Mouse (Mus musculus): ENCODE results near the gene 2410015M20Rik. TPM values are rescaled to one million over a fixed set of nuclear protein-coding genes. Genes with fewer than 3 reads are reported as not detected.
"Not testable (repeated sequence)": the region's sequence is repeated elsewhere in the genome, so short reads cannot be mapped to it uniquely, and the experiment has no call there.

Gene 2410015M20Rik
- polyA plus RNA-seq, 1 experiment from 2014 or later, result 259 TPM

DNA sequence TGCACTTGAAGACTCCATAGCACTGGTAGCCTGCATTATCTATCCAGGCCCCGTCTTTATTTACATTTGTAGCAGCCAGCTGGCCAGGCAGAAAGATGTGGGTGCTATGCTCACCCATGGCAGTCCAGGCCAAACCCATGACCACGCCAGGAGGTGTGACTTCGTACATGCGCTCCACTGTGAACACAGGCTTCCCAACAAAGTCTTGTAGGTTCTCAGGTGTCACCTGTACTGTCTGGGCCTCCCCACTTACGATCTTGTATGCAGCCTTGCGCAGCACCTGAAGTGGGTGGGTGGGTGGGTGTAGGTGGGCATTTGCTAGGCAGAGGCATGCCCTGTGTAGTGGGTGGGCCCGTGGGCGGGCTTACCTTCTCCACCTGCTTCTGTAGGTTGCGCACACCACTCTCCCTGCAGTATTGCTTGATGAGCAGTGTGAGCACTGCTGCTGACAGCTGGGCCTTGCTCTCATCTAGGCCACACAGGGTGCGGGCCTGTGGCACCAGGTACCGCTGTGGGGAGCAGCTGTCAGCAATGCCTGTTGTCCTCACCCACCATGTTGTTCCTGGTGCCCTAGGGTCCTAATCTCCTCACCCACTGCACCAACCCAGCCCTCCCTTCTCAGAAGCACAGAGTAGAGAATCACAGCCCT lies 5.7 kb upstream of the 2410015M20Rik start:
- Histone ChIP-seq H3K27me3 (ENCODE audit: insufficient read depth, low read length) (no peaks in the 10 kb centered on the region), H3K9ac (replicated peaks) (peak overlapping the region; percentile 75), H3K27ac (ENCODE audit: low read depth) (0 out of 2 replicates have a peak overlapping the region, but pooled peaks have one; percentile 8), H3K9me3 (ENCODE audit: low read length) (no peaks in the 10 kb centered on the region), H3K4me1 (ENCODE audit: insufficient read depth) (peaks cover 31% of the 10 kb centered on the region), H3K4me3 (ENCODE audit: low read depth, low read length) (0 out of 2 replicates have a peak overlapping the region, but pooled peaks have one; percentile 61), H3K36me3 (replicated peaks; ENCODE audit: insufficient read depth, low read length) (peaks cover 55% of the 10 kb centered on the region), H3K4me2 (ENCODE audit: low read depth, low read length) (peak overlapping the region; percentile 93)
- ATAC-seq (no peak), DNase-seq (no peak)
- TF ChIP-seq EP300 (IDR thresholded peaks at IDR 0.05; ENCODE audit: low read depth) (no peak), CTCF (IDR thresholded peaks at IDR 0.05; ENCODE audit: low read depth) (no peak)
- WGBS (ENCODE audit: insufficient replicate concordance), result 78% methylated on average over 11 of the region's 11 CpGs

DNA sequence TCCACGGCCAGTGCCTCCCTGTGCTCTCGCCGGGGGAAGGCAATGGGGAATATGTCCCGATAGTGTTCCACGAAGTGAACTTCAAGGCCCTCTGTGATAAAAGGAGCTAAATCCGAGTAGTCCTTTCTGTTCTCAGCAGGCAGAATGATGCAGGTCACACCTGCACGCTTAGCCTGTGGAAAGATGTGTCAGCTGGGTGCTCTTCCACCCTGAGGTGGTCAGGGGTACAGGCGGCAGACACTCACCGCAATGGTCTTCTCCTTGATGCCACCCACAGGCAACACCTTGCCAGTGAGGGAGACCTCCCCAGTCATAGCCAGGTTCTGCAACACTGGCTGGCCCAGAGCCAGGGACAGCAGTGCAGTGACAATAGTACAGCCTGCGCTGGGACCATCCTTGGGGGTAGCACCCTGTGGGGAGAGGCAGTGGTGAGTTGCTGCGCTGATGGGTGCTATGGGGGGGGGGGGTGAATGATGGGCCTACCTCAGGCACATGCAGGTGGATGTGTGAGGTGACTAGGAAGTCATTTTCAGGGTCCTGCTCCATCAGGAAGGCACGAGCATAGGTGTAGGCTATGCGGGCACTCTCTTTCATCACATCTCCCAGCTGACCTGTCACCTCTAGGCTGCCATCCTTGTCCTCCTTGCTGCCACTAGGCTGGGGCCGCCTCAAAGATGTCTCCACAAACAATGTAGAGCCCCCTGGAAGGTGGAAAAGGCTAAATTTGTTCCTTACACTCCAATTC lies 5.0 kb upstream of the 2410015M20Rik start:
- Histone ChIP-seq H3K27me3 (ENCODE audit: insufficient read depth, low read length) (no peaks in the 10 kb centered on the region), H3K4me2 (ENCODE audit: low read depth, low read length) (peak overlapping the region; percentile 93), H3K9ac (replicated peaks) (peak overlapping the region; percentile 75), H3K4me3 (ENCODE audit: low read depth, low read length) (peak overlapping the region; percentile 61), H3K9me3 (ENCODE audit: low read length) (no peaks in the 10 kb centered on the region), H3K36me3 (replicated peaks; ENCODE audit: insufficient read depth, low read length) (peaks cover 49% of the 10 kb centered on the region), H3K4me1 (ENCODE audit: insufficient read depth) (peaks cover 34% of the 10 kb centered on the region), H3K27ac (ENCODE audit: low read depth) (peak overlapping the region; percentile 86; the same call in 1 of the 2 replicates)
- peak; percentile 66 for DNase-seq
- ATAC-seq, result no peak
- 20% methylated on average over 14 of the region's 14 CpGs for WGBS (ENCODE audit: insufficient replicate concordance)
- no peak for TF ChIP-seq CTCF (IDR thresholded peaks at IDR 0.05; ENCODE audit: low read depth)
- TF ChIP-seq EP300 (IDR thresholded peaks at IDR 0.05; ENCODE audit: low read depth), result no peak

DNA sequence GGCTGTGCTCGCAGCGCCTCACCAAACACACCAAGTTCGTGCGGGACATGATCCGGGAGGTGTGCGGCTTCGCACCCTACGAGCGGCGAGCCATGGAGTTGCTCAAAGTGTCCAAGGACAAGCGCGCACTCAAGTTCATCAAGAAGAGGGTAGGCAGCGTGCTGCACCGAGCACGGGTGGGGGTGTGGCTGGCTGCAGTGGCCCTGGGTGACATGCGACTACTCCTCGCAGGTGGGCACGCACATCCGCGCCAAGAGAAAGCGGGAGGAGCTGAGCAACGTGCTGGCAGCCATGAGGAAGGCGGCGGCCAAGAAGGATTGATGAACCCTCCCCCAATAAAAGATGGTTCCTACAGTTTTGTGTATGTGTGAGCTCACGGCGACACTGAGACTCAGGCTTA lies 4.3 kb upstream of the 2410015M20Rik start:
- Histone ChIP-seq H3K9ac (replicated peaks) (peak overlapping the region; percentile 75), H3K36me3 (replicated peaks; ENCODE audit: insufficient read depth, low read length) (peaks cover 42% of the 10 kb centered on the region), H3K27ac (ENCODE audit: low read depth) (peak overlapping the region; percentile 86), H3K4me3 (ENCODE audit: low read depth, low read length) (peak overlapping the region; percentile 61), H3K4me2 (ENCODE audit: low read depth, low read length) (peak overlapping the region; percentile 93), H3K4me1 (ENCODE audit: insufficient read depth) (peaks cover 36% of the 10 kb centered on the region)
- under 1% methylated on average over 24 of the region's 26 CpGs for WGBS (ENCODE audit: insufficient replicate concordance)
- DNase-seq, result peak; percentile 53
- not testable (repeated sequence) for H3K27me3 ChIP-seq (ENCODE audit: insufficient read depth, low read length); ATAC-seq; H3K9me3 ChIP-seq (ENCODE audit: low read length)

DNA sequence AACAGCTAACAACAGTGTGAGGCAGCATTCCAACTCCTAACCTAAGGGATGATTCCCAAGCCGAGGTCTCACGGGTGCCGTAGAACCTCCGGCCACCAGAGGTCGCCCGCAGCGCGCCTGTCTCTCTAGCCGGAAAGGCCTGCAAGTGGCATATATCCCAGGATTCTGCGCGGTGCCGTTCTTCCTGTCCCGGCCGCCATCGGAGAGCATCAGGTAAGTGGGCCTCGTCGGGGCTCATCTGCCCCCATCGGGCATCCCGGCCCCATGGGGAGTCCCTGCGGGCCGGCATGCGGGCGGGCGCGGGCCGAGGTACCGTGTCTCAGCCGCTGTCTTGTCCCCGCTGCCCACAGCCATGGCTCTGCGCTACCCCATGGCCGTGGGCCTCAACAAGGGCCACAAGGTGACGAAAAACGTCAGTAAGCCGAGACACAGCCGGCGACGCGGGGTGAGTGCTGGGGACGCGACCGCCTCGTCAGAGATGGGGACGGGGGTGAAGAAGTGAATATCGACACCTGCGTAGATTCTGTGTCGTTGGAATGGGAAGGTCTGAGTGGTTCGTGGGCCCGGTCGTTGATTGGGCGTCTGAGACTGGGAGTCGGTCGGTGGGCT lies 3.8 kb upstream of the 2410015M20Rik start, which contains the start of gene Rpl36:
Gene Rpl36 (plus strand): TSS at position 181 of the 609 bp plus-strand sequence.
- under 1% methylated on average over 52 of the region's 52 CpGs for WGBS (ENCODE audit: insufficient replicate concordance)
- peaks cover 36% of the 10 kb centered on the region for H3K36me3 ChIP-seq (replicated peaks; ENCODE audit: insufficient read depth, low read length)
- peaks cover 41% of the 10 kb centered on the region for H3K4me1 ChIP-seq (ENCODE audit: insufficient read depth)
- peak within 1 kb of the TSS; percentile 86 for H3K27ac ChIP-seq (ENCODE audit: low read depth)
- peak; percentile 58 for ATAC-seq
- TF ChIP-seq CTCF (IDR thresholded peaks at IDR 0.05; ENCODE audit: low read depth) (peak; percentile 99), EP300 (IDR thresholded peaks at IDR 0.05; ENCODE audit: low read depth) (no peak; the same call in 1 of the 2 replicates)
- peak within 1 kb of the TSS; percentile 61 for H3K4me3 ChIP-seq (ENCODE audit: low read depth, low read length)
- H3K9ac ChIP-seq (replicated peaks), result peak within 1 kb of the TSS; percentile 75
- no peaks in the 10 kb centered on the region for H3K27me3 ChIP-seq (ENCODE audit: insufficient read depth, low read length)
- peak; percentile 95 for DNase-seq
- H3K9me3 ChIP-seq (ENCODE audit: low read length), result no peaks in the 10 kb centered on the region
- H3K4me2 ChIP-seq (ENCODE audit: low read depth, low read length), result peak within 1 kb of the TSS; percentile 93

DNA sequence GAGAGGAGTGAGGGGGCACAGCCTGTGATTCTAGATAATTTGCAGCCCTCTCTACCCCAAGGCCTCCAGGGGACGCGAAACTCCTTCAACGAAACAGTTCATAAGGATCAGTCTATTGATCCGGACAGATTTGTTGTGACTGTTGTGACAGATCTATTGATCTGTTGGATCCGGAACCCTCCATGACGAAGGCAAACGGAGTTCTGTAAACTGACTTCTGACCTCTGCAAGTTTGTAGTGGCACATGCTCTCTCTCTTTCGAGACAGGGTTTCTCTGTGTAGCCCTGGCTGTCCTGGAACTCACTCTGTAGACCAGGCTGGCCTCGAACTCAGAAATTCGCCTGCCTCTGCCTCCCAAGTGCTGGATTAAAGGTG lies 3.0 kb upstream of the 2410015M20Rik start:
- peaks cover 31% of the 10 kb centered on the region for H3K36me3 ChIP-seq (replicated peaks; ENCODE audit: insufficient read depth, low read length)
- not testable (repeated sequence) for H3K9me3 ChIP-seq (ENCODE audit: low read length); H3K4me3 ChIP-seq (ENCODE audit: low read depth, low read length); H3K27me3 ChIP-seq (ENCODE audit: insufficient read depth, low read length)
- DNase-seq, result peak; percentile 52
- 54% methylated on average over 10 of the region's 10 CpGs for WGBS (ENCODE audit: insufficient replicate concordance)
- peak; percentile 44 for ATAC-seq
- H3K27ac ChIP-seq (ENCODE audit: low read depth), result peak overlapping the region; percentile 86
- TF ChIP-seq CTCF (IDR thresholded peaks at IDR 0.05; ENCODE audit: low read depth), result 0 out of 2 replicates have a peak, but pooled peaks have one; percentile 13
- H3K4me2 ChIP-seq (ENCODE audit: low read depth, low read length), result peak overlapping the region; percentile 63
- peaks cover 43% of the 10 kb centered on the region for H3K4me1 ChIP-seq (ENCODE audit: insufficient read depth)
- H3K9ac ChIP-seq (replicated peaks), result 0 out of 2 replicates have a peak overlapping the region, but pooled peaks have one; percentile 5
